Mouse (Mus musculus): Measurements from ENCODE around the gene Lrrc28. TPM values are rescaled to one million over a fixed set of nuclear protein-coding genes. Genes with fewer than 3 reads are reported as not detected.

Lrrc28 gene
- polyA plus RNA-seq, 1 experiment from 2014 or later, result 14.4 TPM

- H3K4me1 ChIP-seq (replicated peaks; ENCODE audit: control insufficient read depth, insufficient read depth, low read length), result no peaks in the 10 kb centered on the region
- H3K9ac ChIP-seq (ENCODE audit: low read depth, low read length), result no peak overlapping the region
- DNase-seq (ENCODE audit: low spot score) (no peak), ATAC-seq (replicated peaks; ENCODE audit: low FRiP score) (no peak)
- no peak overlapping the region for H3K4me2 ChIP-seq
- H3K9me3 ChIP-seq (ENCODE audit: control insufficient read depth, low read length), result no peaks in the 10 kb centered on the region
- WGBS, result 56% methylated on average over 10 of the region's 10 CpGs
- no peaks in the 10 kb centered on the region for H3K36me3 ChIP-seq (ENCODE audit: control insufficient read depth, insufficient read depth, low read length)
- no peak overlapping the region for H3K27ac ChIP-seq (ENCODE audit: low read depth, low read length)
- no peak overlapping the region for H3K4me3 ChIP-seq (ENCODE audit: low read depth, low read length)
- H3K27me3 ChIP-seq (replicated peaks; ENCODE audit: control insufficient read depth, insufficient read depth, low read length), result no peaks in the 10 kb centered on the region
Observed at GRCm38 (mm10) chr7:67514893-67515292, 130.2 kb downstream of the Lrrc28 start.

- Histone ChIP-seq H3K27ac (ENCODE audit: low read depth, low read length) (no peak overlapping the region), H3K9me3 (ENCODE audit: control insufficient read depth, low read length) (no peaks in the 10 kb centered on the region), H3K27me3 (replicated peaks; ENCODE audit: control insufficient read depth, insufficient read depth, low read length) (no peaks in the 10 kb centered on the region), H3K9ac (ENCODE audit: low read depth, low read length) (no peak overlapping the region), H3K4me2 (no peak overlapping the region), H3K36me3 (ENCODE audit: control insufficient read depth, insufficient read depth, low read length) (no peaks in the 10 kb centered on the region), H3K4me1 (replicated peaks; ENCODE audit: control insufficient read depth, insufficient read depth, low read length) (no peaks in the 10 kb centered on the region), H3K4me3 (ENCODE audit: low read depth, low read length) (no peak overlapping the region)
- WGBS, result 77% methylated on average over 4 of the region's 4 CpGs
- DNase-seq (ENCODE audit: low spot score) (no peak), ATAC-seq (replicated peaks; ENCODE audit: low FRiP score) (no peak)
Observed at GRCm38 (mm10) chr7:67514380-67514779, 130.7 kb downstream of the Lrrc28 start.

- Histone ChIP-seq H3K4me2 (no peak overlapping the region), H3K27me3 (replicated peaks; ENCODE audit: control insufficient read depth, insufficient read depth, low read length) (no peaks in the 10 kb centered on the region), H3K9ac (ENCODE audit: low read depth, low read length) (no peak overlapping the region), H3K27ac (ENCODE audit: low read depth, low read length) (no peak overlapping the region), H3K36me3 (ENCODE audit: control insufficient read depth, insufficient read depth, low read length) (no peaks in the 10 kb centered on the region), H3K4me3 (ENCODE audit: low read depth, low read length) (no peak overlapping the region), H3K4me1 (replicated peaks; ENCODE audit: control insufficient read depth, insufficient read depth, low read length) (no peaks in the 10 kb centered on the region), H3K9me3 (ENCODE audit: control insufficient read depth, low read length) (no peaks in the 10 kb centered on the region)
- ATAC-seq (replicated peaks; ENCODE audit: low FRiP score), result no peak
- no peak for DNase-seq (ENCODE audit: low spot score)
- 86% methylated on average over 4 of the region's 4 CpGs for WGBS
Observed at GRCm38 (mm10) chr7:67513656-67514055, 131.4 kb downstream of the Lrrc28 start.

DNA sequence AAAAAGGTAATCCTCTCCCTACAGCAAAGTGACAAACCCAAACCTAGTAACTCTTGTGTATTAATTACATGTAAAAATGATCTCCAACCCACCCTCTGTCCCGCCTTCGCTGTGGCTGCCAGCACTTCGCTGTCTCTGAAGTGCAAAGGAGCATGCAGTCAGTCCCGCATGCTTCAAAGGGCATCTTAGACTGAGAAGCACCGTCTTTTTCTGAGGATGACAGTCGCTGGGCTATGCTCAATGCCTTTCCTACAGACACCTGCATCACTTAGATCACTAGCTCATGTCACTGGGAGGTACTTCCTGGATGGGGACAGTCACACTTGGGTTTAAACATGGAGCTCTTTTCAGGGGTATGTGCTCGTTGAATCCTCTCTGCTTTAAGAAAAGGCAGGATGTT lies 133.5 kb downstream of the Lrrc28 start:
- DNase-seq (ENCODE audit: low spot score), result no peak

DNA sequence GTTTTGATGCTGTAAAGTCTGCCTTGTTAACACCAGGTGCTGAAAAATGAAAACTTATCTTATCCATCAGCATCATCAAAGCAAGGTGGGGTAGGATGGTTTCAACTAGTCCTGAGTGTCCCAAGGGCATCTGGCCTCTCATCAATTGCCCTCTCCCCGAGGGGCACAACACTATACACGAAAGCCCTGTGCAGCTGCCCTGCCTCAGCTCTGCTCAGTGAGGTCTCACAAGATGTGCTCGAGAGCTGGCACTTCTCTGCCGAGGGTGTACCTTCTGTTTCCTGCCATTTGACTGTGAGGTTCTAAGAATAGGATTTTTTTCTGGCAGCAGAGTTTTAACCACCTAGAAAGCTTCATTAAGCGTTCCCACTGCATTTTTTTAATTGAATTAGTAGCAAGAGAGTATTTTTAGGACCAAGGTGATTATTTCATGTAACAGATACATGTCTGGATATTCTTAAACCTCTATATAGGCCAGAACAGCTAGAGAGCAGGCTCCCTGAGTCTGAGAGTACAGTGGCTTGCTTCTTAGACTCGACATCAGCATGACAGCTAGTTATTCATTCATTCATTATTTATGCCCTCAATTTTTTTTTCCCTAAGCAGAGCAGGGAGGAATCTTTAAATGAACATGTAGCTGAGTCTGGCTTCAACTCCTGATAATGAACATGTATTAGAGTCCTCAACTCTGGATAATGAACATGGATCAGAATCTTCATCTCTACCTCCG lies 141.6 kb downstream of the Lrrc28 start:
- WGBS, result 56% methylated on average over 7 of the region's 7 CpGs
- no peak for ATAC-seq (replicated peaks; ENCODE audit: low FRiP score)

More for the DNA sequence above, 133.5 kb downstream of the Lrrc28 start:
- H3K27ac ChIP-seq (ENCODE audit: low read depth, low read length), result no peak overlapping the region
- no peak overlapping the region for H3K4me3 ChIP-seq (ENCODE audit: low read depth, low read length)
- H3K4me2 ChIP-seq, result no peak overlapping the region
- 84% methylated on average over 7 of the region's 7 CpGs for WGBS
- H3K4me1 ChIP-seq (replicated peaks; ENCODE audit: control insufficient read depth, insufficient read depth, low read length), result no peaks in the 10 kb centered on the region
- H3K36me3 ChIP-seq (ENCODE audit: control insufficient read depth, insufficient read depth, low read length), result no peaks in the 10 kb centered on the region
- H3K9ac ChIP-seq (ENCODE audit: low read depth, low read length), result no peak overlapping the region
- no peak for ATAC-seq (replicated peaks; ENCODE audit: low FRiP score)
- H3K27me3 ChIP-seq (replicated peaks; ENCODE audit: control insufficient read depth, insufficient read depth, low read length), result no peaks in the 10 kb centered on the region
- H3K9me3 ChIP-seq (ENCODE audit: control insufficient read depth, low read length), result no peaks in the 10 kb centered on the region

GRCm38 (mm10) chr7:67502631-67503030 lies 142.4 kb downstream of the Lrrc28 start:
- DNase-seq (ENCODE audit: low spot score) (no peak), ATAC-seq (replicated peaks; ENCODE audit: low FRiP score) (no peak)
- Histone ChIP-seq H3K4me3 (ENCODE audit: low read depth, low read length) (no peak overlapping the region), H3K27ac (ENCODE audit: low read depth, low read length) (no peak overlapping the region), H3K9ac (ENCODE audit: low read depth, low read length) (no peak overlapping the region), H3K27me3 (replicated peaks; ENCODE audit: control insufficient read depth, insufficient read depth, low read length) (no peaks in the 10 kb centered on the region), H3K36me3 (ENCODE audit: control insufficient read depth, insufficient read depth, low read length) (no peaks in the 10 kb centered on the region), H3K9me3 (ENCODE audit: control insufficient read depth, low read length) (no peaks in the 10 kb centered on the region), H3K4me2 (no peak overlapping the region), H3K4me1 (replicated peaks; ENCODE audit: control insufficient read depth, insufficient read depth, low read length) (no peaks in the 10 kb centered on the region)
- 62% methylated on average over 4 of the region's 4 CpGs for WGBS

More for the DNA sequence above, 141.6 kb downstream of the Lrrc28 start:
- DNase-seq (ENCODE audit: low spot score), result no peak
- Histone ChIP-seq H3K4me2 (no peak overlapping the region), H3K9me3 (ENCODE audit: control insufficient read depth, low read length) (no peaks in the 10 kb centered on the region), H3K9ac (ENCODE audit: low read depth, low read length) (no peak overlapping the region), H3K36me3 (ENCODE audit: control insufficient read depth, insufficient read depth, low read length) (no peaks in the 10 kb centered on the region), H3K27me3 (replicated peaks; ENCODE audit: control insufficient read depth, insufficient read depth, low read length) (no peaks in the 10 kb centered on the region), H3K4me3 (ENCODE audit: low read depth, low read length) (no peak overlapping the region), H3K27ac (ENCODE audit: low read depth, low read length) (no peak overlapping the region), H3K4me1 (replicated peaks; ENCODE audit: control insufficient read depth, insufficient read depth, low read length) (no peaks in the 10 kb centered on the region)

DNA sequence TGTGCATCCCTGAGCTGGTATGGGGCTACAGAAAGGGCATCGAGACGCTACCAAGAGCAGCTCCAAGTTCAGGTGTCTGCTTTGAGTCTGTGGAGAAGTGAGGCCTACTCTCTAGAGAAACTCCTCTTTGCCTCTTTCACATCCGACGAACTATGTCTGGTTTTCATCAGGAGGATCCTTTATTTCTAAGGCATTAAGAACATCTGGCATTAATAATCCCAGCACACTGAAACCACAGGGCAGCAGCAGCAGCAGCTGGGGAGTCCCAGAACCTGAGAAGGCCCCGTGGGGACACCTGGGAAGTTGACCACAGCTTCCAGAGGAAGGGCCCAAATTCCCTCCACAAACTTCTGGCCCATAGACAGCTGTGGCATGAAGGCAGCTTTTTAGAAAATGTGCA lies 144.2 kb downstream of the Lrrc28 start:
- DNase-seq (ENCODE audit: low spot score) (no peak), ATAC-seq (replicated peaks; ENCODE audit: low FRiP score) (no peak)
- H3K4me3 ChIP-seq (ENCODE audit: low read depth, low read length), result no peak overlapping the region
- H3K36me3 ChIP-seq (ENCODE audit: control insufficient read depth, insufficient read depth, low read length), result no peaks in the 10 kb centered on the region
- no peaks in the 10 kb centered on the region for H3K4me1 ChIP-seq (replicated peaks; ENCODE audit: control insufficient read depth, insufficient read depth, low read length)
- H3K27ac ChIP-seq (ENCODE audit: low read depth, low read length), result no peak overlapping the region
- no peak overlapping the region for H3K9ac ChIP-seq (ENCODE audit: low read depth, low read length)
- no peaks in the 10 kb centered on the region for H3K9me3 ChIP-seq (ENCODE audit: control insufficient read depth, low read length)
- WGBS, result 66% methylated on average over 5 of the region's 5 CpGs
- H3K27me3 ChIP-seq (replicated peaks; ENCODE audit: control insufficient read depth, insufficient read depth, low read length), result no peaks in the 10 kb centered on the region
- H3K4me2 ChIP-seq, result no peak overlapping the region

- H3K4me2 ChIP-seq, result no peak overlapping the region
- H3K9me3 ChIP-seq (ENCODE audit: control insufficient read depth, low read length), result no peaks in the 10 kb centered on the region
- no peaks in the 10 kb centered on the region for H3K27me3 ChIP-seq (replicated peaks; ENCODE audit: control insufficient read depth, insufficient read depth, low read length)
- WGBS, result 67% methylated on average over 11 of the region's 11 CpGs
- ATAC-seq (replicated peaks; ENCODE audit: low FRiP score), result no peak
- H3K4me3 ChIP-seq (ENCODE audit: low read depth, low read length), result no peak overlapping the region
- no peaks in the 10 kb centered on the region for H3K4me1 ChIP-seq (replicated peaks; ENCODE audit: control insufficient read depth, insufficient read depth, low read length)
- H3K9ac ChIP-seq (ENCODE audit: low read depth, low read length), result no peak overlapping the region
- H3K27ac ChIP-seq (ENCODE audit: low read depth, low read length), result no peak overlapping the region
- no peak for DNase-seq (ENCODE audit: low spot score)
- no peaks in the 10 kb centered on the region for H3K36me3 ChIP-seq (ENCODE audit: control insufficient read depth, insufficient read depth, low read length)
Observed at GRCm38 (mm10) chr7:67500076-67500828, 144.8 kb downstream of the Lrrc28 start.

DNA sequence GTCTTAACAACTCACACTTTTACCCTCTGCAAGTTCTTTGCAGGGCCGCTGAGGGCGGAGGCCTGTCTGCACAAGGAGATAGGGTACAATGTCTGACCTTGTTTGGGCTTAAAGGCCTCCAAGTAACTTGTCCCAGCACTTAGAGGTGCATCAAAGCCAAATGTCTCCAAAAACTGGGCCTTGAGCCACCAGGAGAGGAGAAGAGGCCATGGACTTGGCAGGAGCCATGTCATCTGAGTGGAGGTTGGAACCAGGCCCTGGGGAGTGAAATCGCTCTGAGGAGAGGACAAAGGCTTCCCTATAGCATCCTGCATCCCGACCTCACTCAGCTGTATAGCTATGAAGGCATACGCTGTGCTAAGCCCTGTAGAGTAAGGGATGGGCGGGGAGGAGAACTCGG lies 145.6 kb downstream of the Lrrc28 start:
- no peaks in the 10 kb centered on the region for H3K27me3 ChIP-seq (replicated peaks; ENCODE audit: control insufficient read depth, insufficient read depth, low read length)
- H3K27ac ChIP-seq (ENCODE audit: low read depth, low read length), result no peak overlapping the region
- ATAC-seq (replicated peaks; ENCODE audit: low FRiP score) (no peak), DNase-seq (ENCODE audit: low spot score) (no peak)
- H3K4me2 ChIP-seq, result no peak overlapping the region
- H3K4me3 ChIP-seq (ENCODE audit: low read depth, low read length), result no peak overlapping the region
- no peaks in the 10 kb centered on the region for H3K36me3 ChIP-seq (ENCODE audit: control insufficient read depth, insufficient read depth, low read length)
- H3K9ac ChIP-seq (ENCODE audit: low read depth, low read length), result no peak overlapping the region
- 84% methylated on average over 7 of the region's 7 CpGs for WGBS
- no peaks in the 10 kb centered on the region for H3K4me1 ChIP-seq (replicated peaks; ENCODE audit: control insufficient read depth, insufficient read depth, low read length)
- no peaks in the 10 kb centered on the region for H3K9me3 ChIP-seq (ENCODE audit: control insufficient read depth, low read length)

Data from liver, embryonic 11.5 days (tissue).